Mouse (Mus musculus) MEL (cell line): ENCODE results near the gene Rora.

Experiments
- CHD2 ChIP-seq: IDR thresholded peaks from 2 replicates; pipeline ENCODE4 v1.6.1; 2011; ENCODE audit warnings: low read length, improper control_type of control experiment
- CTCF ChIP-seq, 3 experiments: IDR thresholded peaks in 2 of 3; conservative IDR thresholded peaks in 1 of 3; 2 replicates each; pipeline ENCODE4 v1.5.1; 2011 to 2012; ENCODE audit warnings: low read length in 3 of 3, low read depth in 2 of 3, mild to moderate bottlenecking in 2 of 3, improper control_type of control experiment in 1 of 3, inconsistent platforms in 1 of 3, mixed read lengths in 1 of 3, moderate library complexity in 1 of 3; ENCODE audit not compliant: control insufficient read depth in 1 of 3, insufficient read depth in 1 of 3, poor library complexity in 1 of 3, severe bottlenecking in 1 of 3
- GATA1 ChIP-seq: IDR thresholded peaks from 2 replicates; pipeline ENCODE4 v1.6.1; 2011; ENCODE audit warnings: low read depth, low read length, improper control_type of control experiment
- MYC ChIP-seq: IDR thresholded peaks from 2 replicates; pipeline ENCODE4 v1.6.1; 2011; ENCODE audit warnings: low read depth, mild to moderate bottlenecking, low read length, improper control_type of control experiment, moderate library complexity
- NELFE ChIP-seq: IDR thresholded peaks from 2 replicates; pipeline ENCODE4 v1.6.1; 2011; ENCODE audit warnings: low read depth, low read length, improper control_type of control experiment
- POLR2A ChIP-seq, 2 experiments: IDR thresholded peaks; 2 replicates each; pipeline ENCODE4 v1.6.1; 2011 to 2012; ENCODE audit warnings: low read length in 2 of 2, mild to moderate bottlenecking in 2 of 2, control low read depth in 1 of 2, improper control_type of control experiment in 1 of 2, low read depth in 1 of 2, moderate library complexity in 1 of 2; ENCODE audit not compliant: control insufficient read depth in 1 of 2, insufficient read depth in 1 of 2, poor library complexity in 1 of 2
- ZNF384 ChIP-seq: IDR thresholded peaks from 2 replicates; pipeline ENCODE4 v1.6.1; 2012; ENCODE audit warnings: low read depth, mild to moderate bottlenecking, inconsistent platforms, low read length, improper control_type of control experiment

- TF ChIP-seq NELFE = no peak
- TF ChIP-seq MYC = no peak
- no peak for TF ChIP-seq CHD2
- TF ChIP-seq POLR2A (IDR thresholded peaks at IDR 0.05; ENCODE audit: control insufficient read depth in 1 of 2, insufficient read depth in 1 of 2, low read depth in 1 of 2, low read length in 2 of 2, poor library complexity in 1 of 2) = no peak
- TF ChIP-seq CTCF (IDR thresholded peaks at IDR 0.05 in 2 of 3, conservative IDR thresholded peaks at IDR 0.05 in 1 of 3; ENCODE audit: control insufficient read depth in 1 of 3, insufficient read depth in 1 of 3, low read depth in 2 of 3, low read length in 3 of 3, poor library complexity in 1 of 3, severe bottlenecking in 1 of 3) = no peak
- TF ChIP-seq GATA1 = no peak
- no peak for TF ChIP-seq ZNF384
Observed at GRCm38 (mm10) chr9:68947707-68948106, 294.1 kb downstream of the Rora start.
